Mouse (Mus musculus): ENCODE results near the gene Sipa1l3.

DNA sequence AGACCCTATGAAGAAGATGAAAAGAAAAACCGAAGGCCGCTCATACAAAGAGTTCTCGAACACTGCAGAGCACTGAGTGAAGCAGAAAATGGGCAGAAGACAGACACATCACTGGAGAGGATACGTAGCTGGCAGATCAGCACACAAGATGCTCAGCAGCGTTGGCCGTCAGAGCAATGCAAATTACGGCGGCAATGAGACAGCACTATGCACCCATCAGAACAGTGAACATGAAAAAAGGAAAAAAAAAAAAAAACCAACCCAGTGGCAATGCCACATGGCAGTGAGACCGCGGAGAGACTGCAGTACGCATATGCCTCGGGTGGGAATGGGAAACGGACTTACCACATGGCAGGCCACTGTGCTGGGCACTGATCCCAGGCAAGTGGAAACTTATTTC, 156.9 kb downstream of the Sipa1l3 start:
- no peak for TF ChIP-seq CTCF (IDR thresholded peaks at IDR 0.05; ENCODE audit: extremely low read depth, insufficient read depth, insufficient read length, insufficient replicate concordance)
- no peak for TF ChIP-seq POLR2A (IDR thresholded peaks at IDR 0.05; ENCODE audit: low read depth, low read length)

Measured in spleen, adult 2 months (tissue).